Mouse (Mus musculus): ENCODE results near the gene Srsf2. TPM values are rescaled to one million over a fixed set of nuclear protein-coding genes. Genes with fewer than 3 reads are reported as not detected.

Gene Srsf2
- polyA plus RNA-seq, 1 experiment: 2,305 TPM

DNA sequence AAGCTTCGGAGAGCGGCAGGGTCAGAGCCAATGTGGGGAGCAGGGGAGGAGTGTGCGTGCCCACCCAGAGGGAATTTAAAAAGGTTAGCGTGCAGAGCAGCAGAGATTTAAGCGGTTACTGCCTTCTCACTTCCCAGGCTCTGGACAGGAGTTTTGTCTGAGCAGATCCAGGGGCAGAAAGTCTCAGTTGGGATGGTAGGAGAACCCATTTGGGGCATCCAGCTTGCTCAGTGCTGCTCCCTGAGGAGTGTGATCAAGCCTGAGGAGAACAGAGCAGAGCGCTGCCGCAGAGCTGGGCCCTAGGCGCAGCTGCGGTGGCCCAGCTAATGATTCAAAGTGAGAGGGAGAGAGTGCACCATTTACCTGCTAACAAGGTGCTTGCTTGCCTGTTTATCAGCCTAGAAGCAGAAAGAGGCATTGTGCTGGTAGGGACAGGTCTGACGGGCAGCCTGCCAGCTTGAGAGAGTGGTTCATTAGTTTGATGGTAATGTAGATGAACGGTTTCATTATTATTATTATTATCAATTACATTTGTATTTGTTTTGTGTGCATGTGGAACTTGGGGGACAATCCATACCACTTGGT, 44.0 kb downstream of the Srsf2 start:
- no peak for TF ChIP-seq GATA1 (IDR thresholded peaks at IDR 0.05; ENCODE audit: low read length)

DNA sequence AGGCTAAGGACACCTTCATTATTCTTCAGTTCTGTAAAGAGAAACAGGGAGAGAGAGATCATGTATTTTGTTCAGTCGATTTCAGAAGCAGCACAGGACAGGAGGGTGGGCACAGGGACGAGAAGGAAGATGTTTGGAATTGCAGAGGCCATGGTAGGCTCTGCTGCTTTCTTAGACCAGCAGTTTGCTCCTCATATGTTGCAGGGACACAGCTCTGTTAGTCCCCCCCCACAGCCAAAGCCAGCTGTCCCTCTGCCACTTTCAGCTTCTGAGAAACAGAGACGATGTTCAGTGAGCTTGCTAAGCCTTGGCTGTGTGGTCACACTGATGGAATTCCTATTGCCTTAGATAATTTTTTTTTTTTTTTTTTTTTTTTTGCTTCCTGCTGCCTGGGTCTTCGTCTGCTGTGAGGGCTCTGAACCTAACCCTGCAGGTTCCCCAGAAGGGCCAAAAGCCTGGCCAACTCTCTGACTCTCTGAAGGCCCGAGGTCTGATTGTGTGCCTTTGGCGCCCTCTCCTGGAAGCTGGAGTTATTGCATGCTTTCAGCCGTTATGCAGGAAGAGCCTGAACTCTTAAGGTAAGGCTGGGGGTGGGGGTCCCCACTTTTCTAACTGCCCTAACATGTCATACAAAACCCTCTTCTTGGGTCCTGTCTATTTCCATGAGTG, 44.8 kb downstream of the Srsf2 start:
- no peak for TF ChIP-seq GATA1 (IDR thresholded peaks at IDR 0.05; ENCODE audit: low read length)

DNA sequence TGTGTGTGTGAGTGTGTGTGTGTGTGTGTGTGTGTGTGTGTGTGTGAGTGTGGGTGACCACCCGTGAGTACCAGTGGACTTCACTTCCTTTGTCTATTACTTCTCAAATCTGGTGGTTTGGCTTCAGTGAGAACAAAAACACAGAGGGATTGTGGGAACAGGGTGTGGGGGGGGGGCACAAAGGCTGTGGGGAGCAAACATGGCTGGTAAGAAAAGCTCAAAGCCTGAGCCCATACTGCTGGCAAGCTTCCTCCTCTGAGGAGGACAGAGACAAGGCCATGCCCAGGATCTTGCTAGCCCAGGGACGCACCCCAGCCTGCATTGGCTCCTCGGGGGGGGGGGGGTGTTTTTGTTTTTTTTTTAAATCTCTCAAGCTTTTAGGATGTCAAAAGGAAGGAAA, 45.4 kb downstream of the Srsf2 start:
- no peak for TF ChIP-seq GATA1 (IDR thresholded peaks at IDR 0.05; ENCODE audit: low read length)

DNA sequence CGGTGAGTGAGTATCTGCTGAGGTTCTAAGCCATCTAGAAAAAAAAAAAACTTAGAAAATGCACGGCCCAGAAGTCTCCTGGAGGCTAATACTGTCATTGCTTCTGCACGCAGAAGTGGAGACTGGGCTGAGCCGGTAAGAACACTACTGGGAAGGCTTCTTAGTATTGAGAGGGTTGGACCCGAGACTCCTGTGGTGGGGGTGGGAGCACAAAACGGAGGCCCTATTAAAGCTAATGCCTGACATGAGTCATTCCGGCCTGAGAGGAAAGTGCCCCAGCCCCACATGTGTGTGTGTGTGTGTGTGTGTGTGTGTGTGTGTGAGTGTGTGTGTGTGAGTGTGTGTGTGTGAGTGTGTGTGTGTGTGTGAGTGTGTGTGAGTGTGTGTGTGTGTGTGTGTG, 45.8 kb downstream of the Srsf2 start:
- no peak for TF ChIP-seq GATA1 (IDR thresholded peaks at IDR 0.05; ENCODE audit: low read length)

DNA sequence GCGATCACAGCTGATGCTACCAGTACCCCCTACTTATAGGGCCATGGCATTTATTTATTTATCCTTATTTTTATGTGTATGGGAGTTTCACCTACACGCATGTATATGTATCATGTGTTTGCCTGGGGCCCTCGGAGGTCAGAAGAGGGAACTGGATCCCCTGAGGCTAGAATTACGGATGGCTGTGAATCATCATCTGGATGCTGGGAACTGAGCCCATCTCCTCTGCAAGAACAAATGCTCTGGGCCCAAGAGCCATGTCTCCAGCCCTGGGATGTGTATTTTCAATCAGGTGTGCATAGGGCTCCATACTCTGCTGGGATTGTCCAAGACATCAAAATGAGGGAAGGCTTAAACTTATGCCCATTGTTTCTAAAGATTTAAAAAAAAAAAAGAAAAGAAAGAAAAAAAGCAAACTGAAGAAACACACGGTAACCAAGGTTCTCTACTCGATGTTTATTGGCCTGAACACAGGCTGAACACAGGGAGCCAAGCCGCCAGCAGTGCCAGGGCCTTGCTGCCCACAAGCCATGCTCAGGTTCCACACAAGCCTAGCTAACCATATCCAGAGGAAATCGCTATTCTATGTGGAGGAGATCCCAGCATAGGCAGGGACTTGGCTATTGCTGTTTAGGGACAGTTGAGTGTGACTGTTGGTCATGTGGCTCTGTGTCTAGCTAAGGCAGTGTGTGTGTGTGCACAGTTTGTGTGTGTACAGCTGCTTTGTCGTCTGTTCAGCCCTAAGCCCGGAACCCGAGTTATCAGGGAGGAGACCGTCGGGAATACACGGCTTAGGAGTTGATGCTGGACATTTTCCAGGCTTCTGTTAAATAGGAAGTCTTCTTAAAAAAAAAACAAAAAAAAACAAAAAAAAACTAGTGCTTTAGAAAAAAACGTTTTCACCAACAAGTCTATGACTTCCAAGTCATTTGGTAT, 46.5 kb downstream of the Srsf2 start:
- no peak for TF ChIP-seq GATA1 (IDR thresholded peaks at IDR 0.05; ENCODE audit: low read length)

DNA sequence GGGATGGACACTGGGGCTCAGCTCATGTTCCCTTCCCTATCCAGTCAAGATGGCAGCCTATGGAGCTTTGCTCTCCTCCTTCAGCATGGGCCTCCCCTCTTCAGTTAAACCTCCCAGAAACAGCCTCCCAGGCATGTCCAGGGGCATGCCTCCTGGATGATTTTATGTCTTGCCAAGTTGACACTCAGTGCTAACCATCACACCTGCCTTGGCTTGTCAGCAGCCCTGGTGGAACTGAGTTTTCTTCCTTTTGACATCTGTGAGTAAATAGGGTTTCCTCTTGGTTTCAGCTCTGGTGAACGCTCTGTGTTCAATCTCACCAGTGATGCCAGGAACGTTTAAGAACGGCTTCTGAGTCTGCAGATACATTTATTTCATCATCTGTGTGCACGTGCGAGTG, 50.2 kb downstream of the Srsf2 start:
- no peak for TF ChIP-seq GATA1 (IDR thresholded peaks at IDR 0.05; ENCODE audit: low read length)

DNA sequence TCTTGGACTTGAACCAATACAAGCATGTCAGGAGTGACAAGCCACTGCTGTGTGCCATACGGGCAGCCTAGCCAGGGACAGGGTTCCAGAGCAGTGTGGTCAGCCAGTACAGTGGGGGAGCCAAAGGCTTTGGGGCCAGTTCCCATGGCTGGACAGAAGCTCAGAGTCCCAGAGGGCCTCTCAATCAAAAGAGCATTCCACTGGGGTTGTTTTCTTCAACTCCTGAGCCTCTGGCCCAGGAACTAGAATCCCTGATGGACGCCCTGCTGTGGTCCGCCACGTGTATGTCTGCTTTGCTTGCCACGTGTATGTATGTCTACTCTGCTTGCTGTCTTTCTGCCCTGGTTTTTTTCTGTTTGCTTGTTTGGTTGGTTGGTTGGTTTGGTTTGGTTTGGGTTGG, 51.8 kb downstream of the Srsf2 start:
- TF ChIP-seq GATA1 (IDR thresholded peaks at IDR 0.05; ENCODE audit: low read length): no peak

Other genes starting within 250 kb of the Srsf2 start
- gene Rhbdf2, start 226.1 kb downstream of the Srsf2 start, polyA plus RNA-seq (2012): 4.8 and 5.3 TPM in 2 replicates
- gene Prcd, start 199.6 kb downstream of the Srsf2 start, polyA plus RNA-seq (2012): 0.52 and 0.56 TPM in 2 replicates
- not detected in 2 replicates for gene Cygb, start 198.8 kb downstream of the Srsf2 start, polyA plus RNA-seq (2012)
- not detected in 2 replicates for gene St6galnac1, start 77.6 kb downstream of the Srsf2 start, polyA plus RNA-seq (2012)
- gene Mxra7, start 25.0 kb downstream of the Srsf2 start, polyA plus RNA-seq (2012): not detected in 2 replicates
- 63.8 and 85.4 TPM in 2 replicates for gene Mettl23, start 9.8 kb downstream of the Srsf2 start, polyA plus RNA-seq (2012)
- gene Jmjd6, start 9.6 kb downstream of the Srsf2 start, polyA plus RNA-seq (2012): 36.6 and 47.3 TPM in 2 replicates
- 7.1 and 7.4 TPM in 2 replicates for gene Mfsd11, start 654 bp downstream of the Srsf2 start, polyA plus RNA-seq (2012)
- not detected in 2 replicates for gene Mgat5b, start 65.8 kb upstream of the Srsf2 start, polyA plus RNA-seq (2012)

Measured in G1E-ER4 (cell line).